Mouse (Mus musculus) kidney, embryonic 14.5 days (tissue): ENCODE data around the gene Esp6. TPM values are rescaled to one million over a fixed set of nuclear protein-coding genes. Genes with fewer than 3 reads are reported as not detected.
"Not testable (repeated sequence)": the region's sequence is repeated elsewhere in the genome, so short reads cannot be mapped to it uniquely, and the experiment has no call there.

Experiments
- ATAC-seq: fragments of 200-750 bp; cut with Nextera tagmentation; 2 replicates; pipeline ENCODE4 v1.8.0; 2017; ENCODE audit warnings: moderate number of reproducible peaks, mild to moderate bottlenecking, moderate TSS enrichment, moderate library complexity; ENCODE audit not compliant: low FRiP score, low TSS enrichment
- H3K27ac ChIP-seq: fragments of 300-500 bp; sonication (generic); 2 replicates; pipeline ENCODE4 v1.5.1; 2014; ENCODE audit warnings: low read depth, mild to moderate bottlenecking, low read length, moderate library complexity, mixed read lengths
- H3K27me3 ChIP-seq: fragments of 300-500 bp; sonication (generic); 2 replicates; pipeline ENCODE4 v1.6.1; 2014; ENCODE audit warnings: mild to moderate bottlenecking, low read length; ENCODE audit not compliant: control insufficient read depth, insufficient read depth
- H3K36me3 ChIP-seq: fragments of 300-500 bp; sonication (generic); 2 replicates; pipeline ENCODE4 v1.6.1; 2014; ENCODE audit warnings: low read length, mixed read lengths; ENCODE audit not compliant: control insufficient read depth, insufficient read depth
- H3K4me1 ChIP-seq: fragments of 300-500 bp; sonication (generic); 2 replicates; pipeline ENCODE4 v1.6.1; 2014; ENCODE audit warnings: low read length, mixed read lengths; ENCODE audit not compliant: control insufficient read depth, insufficient read depth
- H3K4me2 ChIP-seq: fragments of 300-500 bp; sonication (generic); replicated peaks from 2 replicates; pipeline ENCODE4 v1.6.1; 2014; ENCODE audit warnings: low read depth, mild to moderate bottlenecking, low read length
- H3K4me3 ChIP-seq: fragments of 300-500 bp; sonication (generic); 2 replicates; pipeline ENCODE4 v1.5.1; 2014; ENCODE audit warnings: mild to moderate bottlenecking, low read length
- H3K9ac ChIP-seq: fragments of 300-500 bp; sonication (generic); 2 replicates; pipeline ENCODE4 v1.6.1; 2014; ENCODE audit warnings: low read depth, mild to moderate bottlenecking, low read length, moderate library complexity
- H3K9me3 ChIP-seq: fragments of 300-500 bp; sonication (generic); 2 replicates; pipeline ENCODE4 v1.6.1; 2016; ENCODE audit warnings: low read length; ENCODE audit not compliant: control insufficient read depth
- WGBS: fragments of 180-500 bp; shearing (Covaris S2); extraction: QIAGEN DNeasy Blood & Tissue Kit; methylation state at CpG from one replicate; pipeline ENCODE4 v1.1.7; 2014; 5-methylcytosine and 5-hydroxymethylcytosine counted together
- polyA plus RNA-seq: library from polyadenylated mRNA; unstranded; fragments of >200 nt; fragmentation: Nextera tagmentation; extraction: Ambion mirVana; gene quantifications from 2 replicates; pipeline ENCODE4 v1.2.1, GENCODE M21; 2014

Gene Esp6
- not detected in 2 replicates for polyA plus RNA-seq

DNA sequence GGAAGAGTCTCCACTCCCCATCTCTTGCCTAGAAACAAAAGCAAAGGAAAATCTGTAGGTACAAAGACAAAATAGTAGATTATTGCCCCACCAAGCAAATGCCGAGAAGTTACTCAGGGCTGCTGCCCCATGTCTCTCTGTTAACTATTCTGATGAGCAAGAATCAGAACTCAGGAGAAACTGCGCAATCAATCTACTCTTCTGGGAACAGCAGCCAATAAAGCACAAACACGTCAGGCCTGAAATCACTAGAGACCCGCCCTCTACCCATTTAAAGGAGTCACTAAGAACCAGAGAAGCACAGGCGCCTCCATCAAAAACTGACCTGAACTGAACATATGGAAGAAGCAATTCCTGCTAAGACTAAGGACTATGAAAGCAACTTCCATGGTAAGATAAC, at the start of gene Esp6:
TSS of gene Esp6 (plus strand) at position 301 of the 400 bp plus-strand sequence.
- Histone ChIP-seq H3K4me2 (no peak within 1 kb of the TSS), H3K9me3 (no peaks in the 10 kb centered on the region), H3K27ac (no peak within 1 kb of the TSS), H3K4me1 (no peaks in the 10 kb centered on the region), H3K27me3 (no peaks in the 10 kb centered on the region), H3K36me3 (no peaks in the 10 kb centered on the region), H3K4me3 (no peak within 1 kb of the TSS), H3K9ac (no peak within 1 kb of the TSS)
- no peak for ATAC-seq
- 80% methylated on average over 5 of the region's 5 CpGs for WGBS

DNA sequence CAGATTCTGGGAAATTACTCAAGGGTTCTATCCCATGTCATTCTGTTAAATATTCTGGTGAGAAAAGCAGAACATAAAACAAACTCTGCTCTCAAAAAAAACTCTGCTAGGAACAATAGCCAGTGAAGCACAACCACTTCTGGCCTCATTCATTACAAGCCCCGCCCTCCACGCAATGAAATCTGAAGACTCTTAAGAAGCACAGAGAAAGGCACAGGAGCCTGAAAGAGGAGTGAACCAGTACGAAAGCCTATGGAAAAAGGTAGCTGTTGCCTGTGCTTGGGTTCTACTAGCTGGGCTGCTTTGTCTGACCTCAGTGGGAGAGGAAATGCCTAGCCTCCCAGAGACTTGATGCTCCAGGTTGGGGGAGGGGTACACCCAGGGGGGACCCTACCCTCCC, 41.5 kb upstream of the Esp6 start, which contains the start of gene Esp8:
TSS of gene Esp8 (plus strand) at position 205 of the 400 bp plus-strand sequence.
- H3K4me2 ChIP-seq: no peak within 1 kb of the TSS
- H3K4me3 ChIP-seq: no peak within 1 kb of the TSS
- H3K9ac ChIP-seq: no peak within 1 kb of the TSS
- ATAC-seq: no peak; the same call in 1 of the 2 replicates
- H3K9me3 ChIP-seq: no peaks in the 10 kb centered on the region
- no peaks in the 10 kb centered on the region for H3K4me1 ChIP-seq
- no peaks in the 10 kb centered on the region for H3K36me3 ChIP-seq
- 45% methylated on average over 3 of the region's 3 CpGs for WGBS
- no peak within 1 kb of the TSS for H3K27ac ChIP-seq
- H3K27me3 ChIP-seq: no peaks in the 10 kb centered on the region

DNA sequence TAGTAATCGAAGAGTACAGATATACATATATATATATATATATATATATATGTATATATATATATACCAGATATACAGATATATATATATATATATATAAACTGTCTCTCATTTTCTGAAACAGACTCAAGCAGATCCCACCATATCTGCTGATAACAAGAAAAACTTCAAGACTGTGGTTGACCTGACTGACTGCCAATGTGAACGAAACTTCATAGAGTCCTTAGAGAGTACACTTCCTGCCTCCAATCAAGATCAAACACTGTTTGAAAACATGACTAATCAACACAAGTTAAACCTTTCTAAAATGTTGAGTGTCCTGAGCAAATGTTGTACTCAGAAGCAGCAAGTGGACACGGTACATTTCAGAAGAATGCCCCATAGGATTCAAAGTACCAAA, 31.5 kb upstream of the Esp6 start:
- 77% methylated on average over 3 of the region's 3 CpGs for WGBS
- Histone ChIP-seq H3K9ac (no peak overlapping the region), H3K36me3 (no peaks in the 10 kb centered on the region), H3K27me3 (no peaks in the 10 kb centered on the region), H3K4me2 (no peak overlapping the region), H3K27ac (no peak overlapping the region), H3K4me3 (no peak overlapping the region), H3K9me3 (no peaks in the 10 kb centered on the region), H3K4me1 (no peaks in the 10 kb centered on the region)
- no peak for ATAC-seq

DNA sequence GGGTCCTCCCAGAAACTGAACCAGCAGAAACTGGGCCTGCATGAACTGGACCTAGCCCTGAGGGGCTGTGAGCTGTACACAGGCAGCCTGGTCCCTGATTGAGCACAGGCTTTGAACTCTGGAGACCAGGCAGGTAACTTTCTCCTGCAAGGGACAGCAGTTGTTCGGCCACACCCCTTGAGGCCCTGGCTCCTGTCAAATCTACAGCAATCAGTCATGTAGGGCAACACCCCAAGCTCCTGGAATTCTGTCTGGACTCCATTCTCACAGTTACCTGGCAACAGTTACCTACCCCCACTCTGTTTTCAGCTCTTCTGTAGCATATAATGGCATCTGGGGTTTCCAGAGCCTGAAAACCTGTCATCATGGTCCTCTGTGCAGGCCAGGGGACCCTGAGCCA, 30.2 kb upstream of the Esp6 start:
- Histone ChIP-seq H3K27me3 (no peaks in the 10 kb centered on the region), H3K36me3 (no peaks in the 10 kb centered on the region), H3K4me1 (no peaks in the 10 kb centered on the region), H3K4me2 (no peak overlapping the region), H3K9me3 (no peaks in the 10 kb centered on the region), H3K27ac (no peak overlapping the region), H3K4me3 (no peak overlapping the region), H3K9ac (no peak overlapping the region)
- no peak for ATAC-seq
- 96% methylated on average over 1 of the region's 1 CpGs for WGBS

DNA sequence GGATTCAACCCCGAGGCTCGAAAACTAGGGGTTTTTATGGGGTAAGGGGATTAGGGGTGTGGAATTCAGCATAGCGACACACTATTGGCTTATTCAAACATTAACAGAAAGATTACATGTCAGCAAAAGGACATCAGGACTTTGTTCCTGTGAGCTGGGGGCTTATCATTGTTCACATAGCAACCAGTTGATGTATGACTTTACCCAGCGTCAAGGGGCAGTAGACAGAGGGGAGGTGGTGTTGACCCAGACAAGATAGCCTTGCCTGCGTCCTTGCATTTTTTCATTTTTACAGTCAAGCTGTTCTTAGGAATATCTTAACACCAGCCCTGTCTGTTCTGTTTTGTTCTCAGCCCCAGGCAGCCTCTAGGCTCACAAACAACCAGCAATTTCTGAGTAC, 14.3 kb upstream of the Esp6 start:
- not testable (repeated sequence) for H3K9me3 ChIP-seq, H3K4me1 ChIP-seq, H3K27me3 ChIP-seq, H3K9ac ChIP-seq, H3K27ac ChIP-seq, H3K36me3 ChIP-seq, H3K4me2 ChIP-seq, H3K4me3 ChIP-seq, ATAC-seq
- 53% methylated on average over 5 of the region's 5 CpGs for WGBS

DNA sequence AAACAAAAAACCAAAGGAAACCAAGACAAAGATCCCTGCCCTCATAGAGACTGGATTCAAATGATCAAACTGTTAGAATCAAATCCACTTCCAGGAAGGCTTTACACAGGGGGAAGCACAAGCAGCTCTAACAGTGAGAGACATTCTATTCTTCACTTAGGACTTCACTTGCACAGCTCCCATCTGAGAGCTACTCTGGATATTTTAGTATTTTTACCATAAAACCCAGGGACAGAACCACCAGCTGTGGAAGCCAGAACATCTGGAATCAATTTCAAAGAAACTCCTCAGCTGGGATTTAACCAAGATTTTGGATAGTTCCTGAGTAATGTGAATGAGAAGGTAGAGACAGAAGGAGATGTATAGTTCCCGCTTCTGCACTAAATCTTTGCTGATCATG, 7.8 kb upstream of the Esp6 start:
- ATAC-seq: no peak

DNA sequence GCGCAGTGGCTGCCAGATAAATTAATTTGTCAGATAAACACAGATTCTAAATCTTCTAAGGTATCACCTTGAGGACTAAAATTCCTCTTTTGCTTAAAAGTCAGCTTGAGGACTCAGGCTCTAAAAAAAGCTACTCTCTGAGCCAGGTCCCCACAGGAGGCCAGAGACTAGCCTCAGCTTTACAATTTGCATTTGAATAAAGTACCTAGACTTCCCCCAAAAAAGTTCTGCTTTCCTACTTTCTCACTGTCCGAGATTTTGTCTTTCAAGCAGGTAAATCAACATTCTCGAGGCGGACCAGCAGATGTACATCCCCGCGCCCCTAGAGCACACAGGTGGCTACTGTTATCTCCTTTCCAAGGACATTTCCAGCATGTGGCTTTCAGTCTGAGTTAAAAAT, 22.6 kb downstream of the Esp6 start:
- H3K9ac ChIP-seq, H3K4me2 ChIP-seq, H3K9me3 ChIP-seq, H3K27me3 ChIP-seq, H3K4me3 ChIP-seq, H3K4me1 ChIP-seq, H3K27ac ChIP-seq, ATAC-seq, H3K36me3 ChIP-seq: not testable (repeated sequence)
- 49% methylated on average over 6 of the region's 6 CpGs for WGBS

More for the DNA sequence above, 7.8 kb upstream of the Esp6 start:
- 78% methylated on average over 1 of the region's 1 CpGs for WGBS
- no peaks in the 10 kb centered on the region for H3K27me3 ChIP-seq
- H3K36me3 ChIP-seq: no peaks in the 10 kb centered on the region
- H3K9ac ChIP-seq: no peak overlapping the region
- H3K9me3 ChIP-seq: no peaks in the 10 kb centered on the region
- H3K4me1 ChIP-seq: no peaks in the 10 kb centered on the region
- no peak overlapping the region for H3K27ac ChIP-seq
- H3K4me2 ChIP-seq: no peak overlapping the region
- no peak overlapping the region for H3K4me3 ChIP-seq

DNA sequence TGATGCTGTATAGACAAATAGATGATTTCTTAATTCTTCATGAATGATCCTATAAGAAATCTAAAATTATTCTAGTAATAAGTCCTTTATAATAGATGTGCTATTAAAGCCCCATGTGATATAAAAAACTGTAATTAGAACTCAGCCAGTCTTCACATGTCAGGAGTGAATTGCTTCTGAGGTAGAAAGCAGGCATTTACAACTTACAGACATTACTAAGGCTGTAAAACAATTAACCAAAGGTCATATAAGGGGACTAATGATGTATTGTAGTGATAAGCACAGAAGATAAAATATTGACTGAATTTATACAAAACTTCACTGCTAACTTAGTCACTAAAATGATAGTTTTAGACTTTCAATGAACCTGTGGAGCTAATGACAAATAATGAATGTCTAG, 30.0 kb downstream of the Esp6 start:
- ATAC-seq: no peak
- H3K4me3 ChIP-seq: no peak overlapping the region
- no peak overlapping the region for H3K27ac ChIP-seq
- H3K4me1 ChIP-seq: no peaks in the 10 kb centered on the region
- no peaks in the 10 kb centered on the region for H3K36me3 ChIP-seq
- no peaks in the 10 kb centered on the region for H3K27me3 ChIP-seq
- no peak overlapping the region for H3K4me2 ChIP-seq
- no peak overlapping the region for H3K9ac ChIP-seq
- no peaks in the 10 kb centered on the region for H3K9me3 ChIP-seq

DNA sequence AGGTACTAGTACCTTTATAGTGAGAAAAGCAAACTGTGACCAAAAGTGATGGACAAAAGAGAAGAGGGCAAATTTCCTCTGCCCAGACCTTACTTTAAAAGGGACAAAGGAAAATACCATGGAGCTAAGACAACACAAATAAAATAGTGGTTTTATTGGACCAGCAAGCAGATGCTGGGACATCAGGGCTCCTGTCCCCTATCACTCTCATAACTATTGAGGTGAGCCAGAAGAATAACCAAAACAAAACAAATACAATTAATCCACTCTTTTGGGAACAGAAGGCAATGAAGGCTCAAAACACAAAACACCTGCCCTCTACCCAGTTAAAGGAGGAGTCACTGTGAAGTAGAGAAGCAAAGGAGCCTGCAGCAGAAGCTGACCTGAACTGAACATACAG, 37.0 kb downstream of the Esp6 start, which contains the start of gene Esp4:
TSS of gene Esp4 (plus strand) at position 301 of the 400 bp plus-strand sequence.
- Histone ChIP-seq H3K4me2 (no peak within 1 kb of the TSS), H3K9me3 (no peaks in the 10 kb centered on the region), H3K4me3 (no peak within 1 kb of the TSS), H3K4me1 (no peaks in the 10 kb centered on the region), H3K27ac (no peak within 1 kb of the TSS), H3K27me3 (no peaks in the 10 kb centered on the region), H3K36me3 (no peaks in the 10 kb centered on the region), H3K9ac (no peak within 1 kb of the TSS)
- ATAC-seq: no peak
